Mouse (Mus musculus) limb, embryonic 10.5 days (tissue): Measurements from ENCODE around the gene Ldhal6b. TPM values are rescaled to one million over a fixed set of nuclear protein-coding genes. Genes with fewer than 3 reads are reported as not detected.
A peak's percentile ranks its signal among the peaks of the same experiment; 100 is the strongest.
"Not testable (repeated sequence)": the region's sequence is repeated elsewhere in the genome, so short reads cannot be mapped to it uniquely, and the experiment has no call there.

ENCODE experiments used
- DNase-seq: peaks from one replicate; pipeline ENCODE4 v3.0.0-alpha.2; 2017; ENCODE audit warnings: low spot score
- H3K27ac ChIP-seq: fragments of 300-500 bp; sonication (generic); 2 replicates; pipeline ENCODE4 v1.5.1; 2016; ENCODE audit warnings: mild to moderate bottlenecking
- H3K27me3 ChIP-seq: fragments of 300-500 bp; sonication (generic); 2 replicates; pipeline ENCODE4 v1.6.1; 2016; ENCODE audit warnings: low read depth, mild to moderate bottlenecking; ENCODE audit not compliant: poor library complexity, severe bottlenecking
- H3K36me3 ChIP-seq: fragments of 300-500 bp; sonication (generic); 2 replicates; pipeline ENCODE4 v1.6.1; 2016; ENCODE audit warnings: mild to moderate bottlenecking, moderate library complexity
- H3K4me1 ChIP-seq: fragments of 300-500 bp; sonication (generic); 2 replicates; pipeline ENCODE4 v1.6.1; 2016
- H3K4me3 ChIP-seq: fragments of 300-500 bp; sonication (generic); 2 replicates; pipeline ENCODE4 v1.5.1; 2016; ENCODE audit warnings: mild to moderate bottlenecking, moderate library complexity
- H3K9me3 ChIP-seq: fragments of 300-500 bp; sonication (generic); replicated peaks from 2 replicates; pipeline ENCODE4 v1.6.1; 2016; ENCODE audit warnings: mild to moderate bottlenecking
- WGBS: fragments of 180-500 bp; shearing (Covaris S2); methylation state at CpG from one replicate; pipeline ENCODE4 v1.1.7; 2016; 5-methylcytosine and 5-hydroxymethylcytosine counted together
- polyA plus RNA-seq: library from polyadenylated mRNA; unstranded; fragments of >200 nt; fragmentation: Nextera tagmentation; extraction: Ambion mirVana; gene quantifications from 2 replicates; pipeline ENCODE4 v1.2.1, GENCODE M21; 2016

Ldhal6b gene
- not detected in 2 replicates for polyA plus RNA-seq

DNA sequence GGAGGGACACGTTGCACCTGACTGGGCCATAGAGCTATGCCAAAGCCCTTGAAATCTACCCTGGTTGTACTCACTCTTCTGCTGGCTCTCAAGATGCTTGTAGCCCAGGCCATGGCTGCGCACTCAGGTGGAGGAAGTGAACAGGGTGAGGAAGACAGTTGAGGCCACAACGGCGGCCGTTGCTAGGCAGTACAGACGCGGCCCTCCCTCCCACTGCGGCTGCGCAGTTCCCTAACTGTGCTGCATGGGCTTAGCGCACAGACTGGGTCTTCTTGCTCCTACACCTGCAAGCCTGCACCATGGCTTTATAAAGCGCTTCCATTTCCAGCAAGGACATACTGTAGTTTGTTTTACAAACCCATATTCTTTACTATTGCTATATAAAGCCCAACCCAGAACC, at the start of gene Ldhal6b:
Gene Ldhal6b, minus strand, starts transcription at position 223 of the 400 bp plus-strand sequence.
- Histone ChIP-seq H3K4me1 (0 out of 2 replicates have a peak, but pooled peaks cover 4% of the 10 kb centered on the region), H3K36me3 (peaks cover 54% of the 10 kb centered on the region), H3K27ac (no peak within 1 kb of the TSS), H3K9me3 (no peaks in the 10 kb centered on the region), H3K4me3 (no peak within 1 kb of the TSS), H3K27me3 (no peaks in the 10 kb centered on the region)
- WGBS: 99% methylated on average over 11 of the region's 11 CpGs
- DNase-seq: no peak

DNA sequence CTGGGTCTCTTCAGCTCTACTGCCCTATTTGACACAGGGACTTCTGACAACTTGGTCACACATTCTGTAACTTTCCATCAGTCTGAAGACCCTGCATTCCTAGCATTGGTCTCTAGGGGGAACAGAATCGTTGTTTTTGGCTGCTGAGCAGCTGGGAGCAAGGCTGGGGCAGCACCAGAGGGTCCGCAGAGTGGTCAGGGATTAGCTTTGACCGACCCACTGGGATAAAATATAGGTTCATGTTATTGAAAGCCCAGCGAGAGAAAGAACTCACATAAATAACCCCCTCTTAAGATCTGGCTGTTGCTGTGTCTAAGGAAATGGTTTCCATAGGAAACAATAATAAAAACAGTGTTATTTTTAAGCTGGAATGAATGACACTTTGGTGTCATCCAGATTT, 48.6 kb upstream of the Ldhal6b start:
- H3K9me3 ChIP-seq: no peaks in the 10 kb centered on the region
- H3K4me3 ChIP-seq: no peak overlapping the region
- WGBS: 53% methylated on average over 4 of the region's 4 CpGs
- H3K4me1 ChIP-seq: no peaks in the 10 kb centered on the region
- H3K27ac ChIP-seq: no peak overlapping the region
- H3K27me3 ChIP-seq: no peaks in the 10 kb centered on the region
- no peak for DNase-seq
- H3K36me3 ChIP-seq: no peaks in the 10 kb centered on the region

DNA sequence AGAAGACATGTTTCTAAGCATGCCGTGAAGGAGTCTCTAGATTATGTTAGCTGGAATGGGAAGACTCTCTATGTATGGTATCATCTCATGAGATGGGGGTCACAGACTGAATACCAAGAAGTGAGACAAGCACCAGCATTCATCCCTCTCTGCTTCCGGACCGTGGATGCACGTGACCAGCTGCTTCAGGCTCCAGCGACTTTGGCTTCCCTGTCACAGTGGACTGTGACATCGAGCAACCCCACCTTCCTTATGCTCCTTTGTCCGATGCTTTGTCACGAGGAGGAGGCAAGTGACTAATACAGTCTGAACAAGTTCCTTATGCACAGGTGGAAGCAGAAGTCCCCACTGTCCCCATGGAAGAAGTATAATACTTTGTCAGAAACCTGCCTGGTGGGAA, 48.2 kb upstream of the Ldhal6b start:
- H3K4me1 ChIP-seq: no peaks in the 10 kb centered on the region
- no peaks in the 10 kb centered on the region for H3K36me3 ChIP-seq
- no peaks in the 10 kb centered on the region for H3K9me3 ChIP-seq
- no peak overlapping the region for H3K4me3 ChIP-seq
- H3K27ac ChIP-seq: no peak overlapping the region
- 92% methylated on average over 8 of the region's 8 CpGs for WGBS
- no peak for DNase-seq
- H3K27me3 ChIP-seq: no peaks in the 10 kb centered on the region

DNA sequence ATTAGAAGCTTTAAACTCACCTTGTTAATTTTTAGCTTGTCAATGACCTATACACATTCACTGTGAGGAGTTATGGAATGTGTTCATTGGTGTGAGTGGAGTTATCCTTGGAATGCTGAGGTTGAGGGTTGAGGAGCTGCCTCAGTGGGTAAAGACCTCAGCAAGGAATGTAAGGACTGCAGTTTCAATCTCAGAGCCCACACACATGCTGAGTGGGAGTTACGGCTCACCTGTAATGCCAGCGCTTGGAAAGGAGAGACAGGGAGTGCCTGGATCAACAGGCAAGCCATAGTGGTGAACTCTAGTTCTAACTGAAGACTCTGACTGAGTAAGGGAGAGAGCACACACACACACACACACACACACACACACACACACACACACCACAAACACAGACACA, 45.3 kb upstream of the Ldhal6b start:
- no peak for DNase-seq
- H3K4me3 ChIP-seq: no peak overlapping the region
- WGBS: 93% methylated on average over 2 of the region's 2 CpGs

DNA sequence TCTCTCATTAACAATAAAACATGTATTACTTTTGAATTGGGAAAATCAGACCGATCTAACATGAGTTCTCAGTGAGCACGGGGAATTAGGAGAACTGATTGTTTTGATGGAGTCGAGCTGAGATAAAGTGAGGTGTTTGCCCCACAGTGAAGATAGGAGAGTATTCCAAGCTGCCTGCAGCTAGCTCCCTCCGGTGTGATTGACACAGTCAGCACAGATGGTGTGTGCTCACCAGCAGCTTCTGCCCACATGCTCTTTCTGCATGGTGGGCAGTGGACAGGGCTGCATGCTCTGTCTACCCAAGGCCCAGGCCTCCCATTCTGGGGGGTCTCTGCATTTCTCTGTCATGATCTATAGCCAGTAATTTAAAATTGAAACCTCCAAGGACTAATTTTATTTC, 35.1 kb upstream of the Ldhal6b start:
- Histone ChIP-seq H3K27ac (no peak overlapping the region), H3K9me3 (no peaks in the 10 kb centered on the region), H3K27me3 (no peaks in the 10 kb centered on the region), H3K4me3 (no peak overlapping the region), H3K36me3 (no peaks in the 10 kb centered on the region), H3K4me1 (no peaks in the 10 kb centered on the region)
- no peak for DNase-seq
- WGBS: 88% methylated on average over 4 of the region's 4 CpGs

More for the DNA sequence above, 45.3 kb upstream of the Ldhal6b start:
- H3K4me1 ChIP-seq: no peaks in the 10 kb centered on the region
- no peaks in the 10 kb centered on the region for H3K9me3 ChIP-seq
- H3K36me3 ChIP-seq: no peaks in the 10 kb centered on the region
- H3K27ac ChIP-seq: no peak overlapping the region
- H3K27me3 ChIP-seq: no peaks in the 10 kb centered on the region

DNA sequence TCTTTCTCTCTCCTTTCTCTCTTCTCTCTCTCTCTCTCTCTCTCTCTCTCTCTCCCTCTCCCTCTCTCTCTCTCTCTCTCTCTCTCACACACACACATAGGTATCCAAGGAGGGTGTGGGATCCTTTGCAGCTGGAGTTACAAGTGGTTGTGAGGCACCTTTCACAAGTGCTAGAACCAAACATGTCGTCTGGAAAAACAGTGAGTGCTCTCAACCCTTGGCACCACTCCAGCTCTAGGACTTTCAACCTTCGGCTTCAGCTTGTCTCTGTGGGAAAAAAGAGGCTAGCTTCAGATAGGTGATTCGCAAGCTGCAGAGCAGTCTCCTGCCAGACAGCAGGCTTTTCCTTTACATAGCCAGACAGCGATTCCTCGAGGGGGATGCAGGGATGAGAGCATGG, 25.2 kb upstream of the Ldhal6b start:
- no peak overlapping the region for H3K4me3 ChIP-seq
- DNase-seq: no peak
- no peak overlapping the region for H3K27ac ChIP-seq
- H3K9me3 ChIP-seq: no peaks in the 10 kb centered on the region
- peaks cover 13% of the 10 kb centered on the region for H3K4me1 ChIP-seq
- no peaks in the 10 kb centered on the region for H3K27me3 ChIP-seq
- H3K36me3 ChIP-seq: no peaks in the 10 kb centered on the region
- 69% methylated on average over 5 of the region's 5 CpGs for WGBS

DNA sequence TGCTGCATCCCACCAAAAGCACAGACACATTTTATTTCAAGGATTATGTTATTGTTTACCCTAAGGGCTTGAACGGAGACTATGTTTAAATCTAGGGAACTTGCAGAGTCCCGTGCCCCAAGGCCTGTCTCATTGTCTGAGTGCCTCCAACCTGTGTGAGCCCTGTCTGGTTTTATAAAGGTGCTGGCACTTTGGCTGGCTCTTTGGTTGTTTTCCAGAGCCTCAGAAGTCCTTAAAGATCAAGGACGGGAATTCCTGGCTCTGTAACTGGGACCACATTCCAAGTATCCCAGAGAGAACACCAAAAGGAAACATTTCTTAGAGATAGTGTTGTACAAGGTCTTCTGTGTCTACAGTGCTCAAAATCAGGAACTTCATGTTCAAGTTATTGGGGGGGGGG, 24.7 kb upstream of the Ldhal6b start:
- no peak for DNase-seq
- 75% methylated on average over 3 of the region's 3 CpGs for WGBS

DNA sequence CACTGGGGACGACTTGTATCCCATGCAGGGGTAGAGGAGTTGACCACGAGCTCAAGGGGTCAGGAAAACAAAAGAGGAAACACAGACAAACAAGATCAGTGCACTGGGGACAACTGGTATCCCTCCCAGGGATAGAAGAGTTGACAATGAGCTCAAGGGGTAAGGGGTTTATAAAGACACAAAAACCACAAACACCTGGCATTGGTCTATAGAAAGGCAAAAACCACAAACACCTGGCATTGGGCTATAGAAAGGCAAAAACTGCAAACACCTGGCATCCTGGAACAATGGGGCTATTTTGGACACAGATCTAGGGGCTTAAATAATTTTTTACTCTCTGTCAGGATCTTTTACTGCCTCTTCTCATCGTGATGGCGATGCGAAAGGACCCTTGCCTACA, 23.8 kb upstream of the Ldhal6b start:
- H3K9me3 ChIP-seq, H3K27ac ChIP-seq, H3K27me3 ChIP-seq, H3K4me3 ChIP-seq, H3K36me3 ChIP-seq, DNase-seq: not testable (repeated sequence)
- peaks cover 14% of the 10 kb centered on the region for H3K4me1 ChIP-seq
- WGBS: 82% methylated on average over 5 of the region's 5 CpGs

More for the DNA sequence above, 24.7 kb upstream of the Ldhal6b start:
- Histone ChIP-seq H3K4me1 (peaks cover 14% of the 10 kb centered on the region), H3K9me3 (no peaks in the 10 kb centered on the region), H3K4me3 (no peak overlapping the region), H3K27ac (no peak overlapping the region), H3K27me3 (no peaks in the 10 kb centered on the region), H3K36me3 (no peaks in the 10 kb centered on the region)

DNA sequence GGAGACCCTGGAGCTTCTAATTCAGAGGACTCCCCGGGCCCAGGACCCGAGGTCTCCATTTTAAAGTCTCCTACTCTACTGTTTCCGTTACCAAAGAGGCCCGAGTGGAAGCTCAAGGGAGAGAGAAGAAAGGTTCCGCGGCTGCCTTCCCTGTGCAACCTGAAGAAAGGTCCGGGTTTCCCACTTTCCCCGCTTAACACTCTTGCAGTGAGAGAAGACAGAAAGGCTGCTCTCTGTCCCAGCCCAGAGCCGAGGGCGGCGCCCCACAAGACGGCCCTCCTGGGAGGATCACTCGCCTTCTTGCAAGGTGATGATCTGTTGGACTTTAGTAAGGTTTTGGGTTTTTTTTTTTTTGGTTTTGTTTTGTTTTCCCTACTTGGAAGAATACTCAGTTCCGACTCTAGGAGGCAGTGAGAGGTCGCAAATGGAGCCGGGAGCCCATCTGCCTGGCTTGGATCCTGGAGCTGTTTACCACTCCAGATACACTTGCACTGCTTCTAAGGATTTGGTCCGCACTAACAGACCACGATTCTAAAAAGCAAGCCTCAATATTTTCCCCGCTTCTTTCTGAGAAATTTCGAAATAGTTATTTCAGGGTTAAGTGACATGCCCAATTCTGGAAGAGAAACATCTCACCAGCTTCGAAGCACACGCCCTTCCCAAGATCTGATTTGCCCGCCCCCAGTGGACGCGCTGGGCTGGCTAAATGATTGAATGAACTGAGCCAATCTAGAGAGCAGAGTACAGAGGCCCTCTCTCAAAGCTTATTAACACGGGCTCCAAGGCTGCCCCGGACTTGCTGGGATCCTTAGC, 21.8 kb upstream of the Ldhal6b start, which contains the start of gene Tmem242:
Gene Tmem242, minus strand, starts transcription at position 101 of the 813 bp plus-strand sequence.
- Histone ChIP-seq H3K27ac (peak within 1 kb of the TSS; percentile 90), H3K9me3 (no peaks in the 10 kb centered on the region), H3K4me3 (peak within 1 kb of the TSS; percentile 64), H3K4me1 (peaks cover 14% of the 10 kb centered on the region), H3K36me3 (peaks cover 7% of the 10 kb centered on the region), H3K27me3 (no peaks in the 10 kb centered on the region)
- DNase-seq: peak; percentile 91
- WGBS: under 1% methylated on average over 27 of the region's 27 CpGs

DNA sequence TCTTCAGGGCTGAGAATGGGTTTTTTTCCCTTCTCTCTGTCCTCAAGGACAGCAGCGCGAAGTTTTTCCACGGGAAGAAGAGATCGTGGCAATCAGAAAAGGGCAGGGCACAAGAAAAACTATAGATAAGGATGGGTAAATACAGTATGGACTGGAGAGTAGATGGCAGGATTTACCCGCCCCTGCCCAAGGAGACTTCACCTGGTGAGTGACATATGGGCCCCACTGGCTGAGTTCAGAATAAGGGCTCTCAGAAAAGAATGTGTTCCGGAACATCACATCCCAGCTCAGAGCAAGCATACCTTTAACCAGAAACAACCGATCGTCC, 21.2 kb upstream of the Ldhal6b start:
- no peak for DNase-seq
- WGBS: 0% methylated on average over 8 of the region's 8 CpGs
- no peaks in the 10 kb centered on the region for H3K9me3 ChIP-seq
- peak overlapping the region; percentile 64 for H3K4me3 ChIP-seq
- H3K4me1 ChIP-seq: peaks cover 14% of the 10 kb centered on the region
- H3K36me3 ChIP-seq: peaks cover 12% of the 10 kb centered on the region
- no peaks in the 10 kb centered on the region for H3K27me3 ChIP-seq
- H3K27ac ChIP-seq: peak overlapping the region; percentile 90

DNA sequence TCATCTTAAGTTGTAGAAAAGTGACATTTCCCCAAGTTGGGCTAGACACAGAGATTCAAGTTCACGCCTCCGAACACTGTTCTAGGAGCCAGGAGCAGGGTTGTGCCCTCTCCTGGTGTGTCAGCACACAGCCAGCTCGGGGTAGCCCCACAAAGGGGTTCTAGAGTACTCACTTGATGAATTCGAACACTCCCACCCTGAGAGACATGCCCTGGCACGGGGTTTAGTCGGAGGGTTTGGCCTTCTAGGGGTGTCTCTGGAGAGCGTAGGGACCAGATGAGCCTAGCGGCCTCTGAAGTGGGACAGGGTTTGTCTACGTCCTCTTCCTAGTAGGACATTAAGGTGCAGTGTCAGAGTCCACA, 11.2 kb upstream of the Ldhal6b start:
- no peaks in the 10 kb centered on the region for H3K9me3 ChIP-seq
- DNase-seq: no peak
- peaks cover 51% of the 10 kb centered on the region for H3K36me3 ChIP-seq
- no peak overlapping the region for H3K4me3 ChIP-seq
- H3K4me1 ChIP-seq: peaks cover 12% of the 10 kb centered on the region
- 85% methylated on average over 9 of the region's 9 CpGs for WGBS
- H3K27me3 ChIP-seq: no peaks in the 10 kb centered on the region
- no peak overlapping the region for H3K27ac ChIP-seq

DNA sequence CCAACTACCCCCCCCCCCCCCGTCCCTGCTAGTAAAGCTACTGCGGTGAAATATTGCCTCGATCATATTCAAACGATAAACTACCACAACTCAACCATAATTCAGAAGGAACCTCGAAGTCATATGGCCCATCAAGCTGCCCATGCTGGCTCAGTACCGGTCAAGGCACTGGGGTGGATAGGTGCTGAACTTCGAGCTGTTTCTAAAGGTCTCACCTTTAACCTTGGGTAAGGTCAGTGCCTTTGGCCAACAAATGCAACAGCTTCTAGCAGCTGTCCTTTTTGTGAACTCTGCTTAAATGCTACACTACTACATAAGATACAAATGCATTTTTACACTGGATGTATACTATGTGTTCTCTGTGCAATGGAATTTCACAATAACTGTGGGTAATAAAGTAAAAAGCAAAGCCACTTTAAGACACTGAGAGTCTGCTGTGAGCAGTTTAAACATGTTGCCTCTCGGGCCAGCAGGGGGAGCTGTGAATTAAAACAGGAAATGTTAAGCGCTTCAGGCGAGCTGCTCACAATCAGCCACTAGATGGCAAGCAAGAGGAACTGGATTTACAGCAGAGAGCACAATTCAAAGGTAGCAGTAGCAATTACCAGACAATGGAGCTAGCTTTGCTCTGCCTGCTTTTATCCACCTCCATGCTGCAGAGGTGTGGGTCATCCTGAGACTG, 10.7 kb upstream of the Ldhal6b start:
- WGBS: 61% methylated on average over 10 of the region's 10 CpGs
- Histone ChIP-seq H3K36me3 (peaks cover 52% of the 10 kb centered on the region), H3K4me1 (peaks cover 12% of the 10 kb centered on the region), H3K4me3 (no peak overlapping the region), H3K9me3 (no peaks in the 10 kb centered on the region), H3K27ac (no peak overlapping the region), H3K27me3 (no peaks in the 10 kb centered on the region)
- DNase-seq: peak; percentile 92

DNA sequence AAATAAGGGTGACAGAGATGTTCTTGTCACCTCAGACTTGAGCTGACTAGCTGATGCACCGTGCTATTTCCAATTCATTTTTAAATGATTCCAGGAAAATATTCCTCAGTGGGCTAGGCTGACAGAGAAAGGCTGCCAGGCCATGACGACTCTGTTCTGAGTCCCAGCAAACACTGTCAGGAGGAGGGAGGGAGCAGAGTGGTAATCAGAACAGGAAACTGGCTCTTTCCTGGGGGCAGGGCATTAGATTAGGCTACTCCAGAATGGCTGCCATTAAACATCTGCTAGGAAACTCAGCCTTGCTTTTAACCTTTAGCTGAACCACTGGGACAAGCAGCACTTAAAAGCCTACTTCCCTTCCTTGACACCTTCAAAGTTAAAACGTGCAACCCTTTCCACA, 6.6 kb upstream of the Ldhal6b start:
- peaks cover 16% of the 10 kb centered on the region for H3K4me1 ChIP-seq
- WGBS: 44% methylated on average over 3 of the region's 3 CpGs
- peaks cover 46% of the 10 kb centered on the region for H3K36me3 ChIP-seq
- no peaks in the 10 kb centered on the region for H3K27me3 ChIP-seq
- no peak for DNase-seq
- no peak overlapping the region for H3K27ac ChIP-seq
- H3K4me3 ChIP-seq: no peak overlapping the region
- H3K9me3 ChIP-seq: no peaks in the 10 kb centered on the region
